Mouse (Mus musculus): Measurements from ENCODE around the gene Pon1. TPM values are rescaled to one million over a fixed set of nuclear protein-coding genes. Genes with fewer than 3 reads are reported as not detected.

Pon1 gene
- polyA plus RNA-seq, 1 experiment, result not detected

DNA sequence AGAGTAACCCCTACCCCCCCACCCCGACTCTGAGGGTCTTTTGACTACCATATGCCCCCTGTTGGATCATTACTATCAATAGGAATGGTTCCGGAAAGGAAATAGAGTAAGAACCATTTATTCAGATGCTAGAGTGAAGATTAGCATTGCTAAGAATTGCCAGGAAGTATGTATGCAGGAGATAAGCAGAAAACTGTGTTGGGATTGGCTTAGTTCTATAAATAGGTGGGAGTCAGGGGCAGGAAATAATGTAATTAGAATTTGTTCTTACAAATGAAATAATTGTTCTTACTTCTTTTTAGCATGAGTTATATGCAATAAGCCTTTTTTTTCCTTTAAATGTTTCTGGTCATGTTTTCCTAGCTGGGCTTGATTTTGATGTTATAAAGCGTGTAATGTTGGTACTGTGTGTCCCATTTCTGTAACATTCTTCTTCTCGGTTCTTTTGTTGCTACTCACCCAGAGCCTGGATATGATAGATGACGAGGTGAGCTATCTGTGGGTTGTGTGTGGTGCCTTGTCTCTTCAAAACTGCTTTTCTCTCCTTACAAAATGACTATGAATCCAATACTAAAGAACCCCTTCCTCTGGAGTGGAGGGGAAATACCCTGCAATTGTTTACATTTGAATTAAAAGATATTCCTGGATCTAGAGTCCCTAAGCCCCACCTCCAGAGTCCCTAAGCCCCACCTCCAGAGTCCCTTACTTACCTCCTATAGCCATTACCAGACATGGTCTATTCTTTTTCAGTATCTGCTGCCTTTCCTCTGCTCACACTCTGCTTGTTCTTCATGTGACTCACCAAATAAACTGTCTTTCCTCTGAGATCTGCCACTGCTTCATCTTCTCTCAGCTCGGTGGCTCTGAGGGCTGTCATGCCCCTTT is 37.0 kb downstream of the Pon1 start:
- no peaks in the 10 kb centered on the region for H3K4me1 ChIP-seq (ENCODE audit: control insufficient read depth, insufficient read depth, low read length)
- no peak overlapping the region for H3K4me3 ChIP-seq (ENCODE audit: low read depth, low read length)
- H3K9me3 ChIP-seq (replicated peaks; ENCODE audit: control insufficient read depth, insufficient read depth, low read length, poor library complexity, severe bottlenecking), result peaks cover 19% of the 10 kb centered on the region
- no peak overlapping the region for H3K27ac ChIP-seq (ENCODE audit: insufficient read depth, low read length)
- no peak overlapping the region for H3K9ac ChIP-seq (ENCODE audit: low read depth, poor library complexity, severe bottlenecking)
- no peaks in the 10 kb centered on the region for H3K27me3 ChIP-seq (ENCODE audit: control insufficient read depth, insufficient read depth, low read length, poor library complexity, severe bottlenecking)
- peaks cover 5% of the 10 kb centered on the region for H3K36me3 ChIP-seq (ENCODE audit: control insufficient read depth, insufficient read depth, low read length, poor library complexity, severe bottlenecking)
- TF ChIP-seq POLR2A (IDR thresholded peaks at IDR 0.05; ENCODE audit: insufficient read depth, low read length) (no peak), EP300 (IDR thresholded peaks at IDR 0.05; ENCODE audit: insufficient read depth, low read depth, low read length) (no peak), CTCF (IDR thresholded peaks at IDR 0.05; ENCODE audit: low read depth, low read length) (no peak)

DNA sequence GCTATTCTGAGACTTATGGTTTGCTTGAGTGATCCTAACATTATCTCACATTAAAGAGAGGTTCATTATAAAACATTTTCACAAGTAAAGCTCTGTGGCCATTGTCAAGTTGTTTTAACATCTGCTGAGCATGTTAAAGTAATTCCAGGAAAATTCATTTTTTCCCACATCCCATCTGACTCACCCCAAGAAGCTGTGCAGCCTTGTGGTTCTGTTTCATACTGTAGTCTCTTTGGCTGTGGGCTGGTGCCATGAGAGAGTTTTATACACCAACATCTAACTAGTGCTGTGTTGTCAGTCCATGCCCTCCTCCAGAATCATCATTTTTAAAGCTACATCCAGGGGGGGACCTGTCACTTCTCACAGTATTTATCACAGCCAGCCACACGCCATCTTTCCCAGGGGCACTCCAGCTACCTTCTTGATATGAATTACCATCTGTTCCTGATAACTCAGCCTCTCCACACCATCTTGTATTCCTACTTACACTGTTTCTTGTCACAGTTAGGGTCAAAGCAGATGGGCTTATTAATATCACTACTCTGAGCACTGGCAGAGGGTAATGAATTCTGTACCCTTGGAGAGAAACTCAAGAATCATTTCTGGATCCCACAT is 38.3 kb downstream of the Pon1 start:
- no peak overlapping the region for H3K4me3 ChIP-seq (ENCODE audit: low read depth, low read length)
- peaks cover 5% of the 10 kb centered on the region for H3K36me3 ChIP-seq (ENCODE audit: control insufficient read depth, insufficient read depth, low read length, poor library complexity, severe bottlenecking)
- TF ChIP-seq POLR2A (IDR thresholded peaks at IDR 0.05; ENCODE audit: insufficient read depth, low read length) (no peak), CTCF (IDR thresholded peaks at IDR 0.05; ENCODE audit: low read depth, low read length) (no peak), EP300 (IDR thresholded peaks at IDR 0.05; ENCODE audit: insufficient read depth, low read depth, low read length) (no peak)
- no peaks in the 10 kb centered on the region for H3K4me1 ChIP-seq (ENCODE audit: control insufficient read depth, insufficient read depth, low read length)
- peaks cover 19% of the 10 kb centered on the region for H3K9me3 ChIP-seq (replicated peaks; ENCODE audit: control insufficient read depth, insufficient read depth, low read length, poor library complexity, severe bottlenecking)
- no peaks in the 10 kb centered on the region for H3K27me3 ChIP-seq (ENCODE audit: control insufficient read depth, insufficient read depth, low read length, poor library complexity, severe bottlenecking)
- no peak overlapping the region for H3K27ac ChIP-seq (ENCODE audit: insufficient read depth, low read length)
- no peak overlapping the region for H3K9ac ChIP-seq (ENCODE audit: low read depth, poor library complexity, severe bottlenecking)

DNA sequence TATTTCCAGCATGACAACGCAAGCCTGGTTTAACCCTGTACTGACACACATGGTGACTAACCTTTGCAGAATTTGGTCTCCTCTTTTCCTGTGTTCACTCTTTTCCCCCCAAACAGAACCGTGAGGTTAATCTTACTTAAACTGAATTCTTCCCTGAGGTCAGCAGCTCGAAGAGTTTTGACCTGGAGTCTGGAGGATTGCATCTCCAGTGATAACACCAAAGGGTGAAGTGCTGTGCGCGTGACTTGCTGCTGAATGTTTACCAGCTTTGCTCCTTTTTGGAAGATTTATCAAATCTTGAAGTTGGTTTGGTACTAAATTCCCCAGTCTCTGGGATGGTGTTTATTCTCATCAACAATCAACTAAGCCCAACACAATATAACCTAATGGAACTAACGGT is 39.0 kb downstream of the Pon1 start:
- H3K4me3 ChIP-seq (ENCODE audit: low read depth, low read length), result no peak overlapping the region
- H3K27ac ChIP-seq (ENCODE audit: insufficient read depth, low read length), result no peak overlapping the region
- no peaks in the 10 kb centered on the region for H3K27me3 ChIP-seq (ENCODE audit: control insufficient read depth, insufficient read depth, low read length, poor library complexity, severe bottlenecking)
- H3K9me3 ChIP-seq (replicated peaks; ENCODE audit: control insufficient read depth, insufficient read depth, low read length, poor library complexity, severe bottlenecking), result peaks cover 19% of the 10 kb centered on the region
- no peaks in the 10 kb centered on the region for H3K4me1 ChIP-seq (ENCODE audit: control insufficient read depth, insufficient read depth, low read length)
- peaks cover 5% of the 10 kb centered on the region for H3K36me3 ChIP-seq (ENCODE audit: control insufficient read depth, insufficient read depth, low read length, poor library complexity, severe bottlenecking)
- no peak overlapping the region for H3K9ac ChIP-seq (ENCODE audit: low read depth, poor library complexity, severe bottlenecking)
- TF ChIP-seq EP300 (IDR thresholded peaks at IDR 0.05; ENCODE audit: insufficient read depth, low read depth, low read length), result no peak
- TF ChIP-seq POLR2A (IDR thresholded peaks at IDR 0.05; ENCODE audit: insufficient read depth, low read length), result no peak
- TF ChIP-seq CTCF (IDR thresholded peaks at IDR 0.05; ENCODE audit: low read depth, low read length), result no peak

DNA sequence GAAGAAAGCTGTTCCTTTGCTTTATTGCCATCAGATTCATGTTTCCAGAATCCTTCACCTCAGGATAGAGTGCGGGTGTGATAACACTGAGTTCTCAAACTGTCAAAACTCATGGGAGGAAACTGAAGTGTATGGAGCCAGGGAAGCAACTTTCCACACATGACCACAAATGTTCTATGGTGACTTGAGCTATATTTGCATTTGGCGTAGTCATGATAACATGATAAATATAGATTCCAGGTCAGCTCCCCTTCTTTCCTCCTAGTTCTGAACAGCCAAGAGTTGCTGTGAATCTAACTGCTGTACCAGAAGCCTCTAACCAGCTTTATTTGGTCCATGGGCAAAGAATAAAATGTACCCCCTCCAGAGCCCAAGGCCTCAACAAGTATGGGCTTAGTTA is 41.6 kb downstream of the Pon1 start:
- Histone ChIP-seq H3K4me3 (ENCODE audit: low read depth, low read length) (no peak overlapping the region), H3K36me3 (ENCODE audit: control insufficient read depth, insufficient read depth, low read length, poor library complexity, severe bottlenecking) (peaks cover 5% of the 10 kb centered on the region), H3K9me3 (replicated peaks; ENCODE audit: control insufficient read depth, insufficient read depth, low read length, poor library complexity, severe bottlenecking) (peaks cover 19% of the 10 kb centered on the region), H3K27ac (ENCODE audit: insufficient read depth, low read length) (no peak overlapping the region), H3K27me3 (ENCODE audit: control insufficient read depth, insufficient read depth, low read length, poor library complexity, severe bottlenecking) (no peaks in the 10 kb centered on the region), H3K4me1 (ENCODE audit: control insufficient read depth, insufficient read depth, low read length) (no peaks in the 10 kb centered on the region), H3K9ac (ENCODE audit: low read depth, poor library complexity, severe bottlenecking) (no peak overlapping the region)
- TF ChIP-seq EP300 (IDR thresholded peaks at IDR 0.05; ENCODE audit: insufficient read depth, low read depth, low read length) (no peak), CTCF (IDR thresholded peaks at IDR 0.05; ENCODE audit: low read depth, low read length) (no peak), POLR2A (IDR thresholded peaks at IDR 0.05; ENCODE audit: insufficient read depth, low read length) (no peak)

DNA sequence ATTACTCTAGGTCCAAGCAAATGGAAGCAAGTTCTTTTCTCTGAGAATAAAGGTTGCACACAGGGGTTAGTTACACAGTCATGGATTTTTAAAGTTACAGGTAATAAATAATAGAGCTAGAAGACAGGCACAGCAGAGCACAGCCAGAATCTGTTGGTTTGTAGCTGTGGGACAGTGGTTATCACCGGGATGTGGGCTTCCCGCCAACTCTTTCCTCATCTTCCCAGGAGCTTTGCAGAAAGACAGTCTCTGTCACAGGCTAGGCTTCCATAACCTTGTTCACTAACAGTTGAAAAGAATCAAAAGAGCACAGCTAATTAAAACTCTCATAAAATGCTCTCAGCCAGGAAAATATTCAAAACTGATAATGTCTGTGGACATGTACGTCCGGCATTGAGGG is 42.6 kb downstream of the Pon1 start:
- Histone ChIP-seq H3K4me3 (ENCODE audit: low read depth, low read length) (no peak overlapping the region), H3K27me3 (ENCODE audit: control insufficient read depth, insufficient read depth, low read length, poor library complexity, severe bottlenecking) (no peaks in the 10 kb centered on the region), H3K36me3 (ENCODE audit: control insufficient read depth, insufficient read depth, low read length, poor library complexity, severe bottlenecking) (peaks cover 5% of the 10 kb centered on the region), H3K4me1 (ENCODE audit: control insufficient read depth, insufficient read depth, low read length) (no peaks in the 10 kb centered on the region), H3K9ac (ENCODE audit: low read depth, poor library complexity, severe bottlenecking) (no peak overlapping the region), H3K27ac (ENCODE audit: insufficient read depth, low read length) (no peak overlapping the region), H3K9me3 (replicated peaks; ENCODE audit: control insufficient read depth, insufficient read depth, low read length, poor library complexity, severe bottlenecking) (peaks cover 19% of the 10 kb centered on the region)
- TF ChIP-seq EP300 (IDR thresholded peaks at IDR 0.05; ENCODE audit: insufficient read depth, low read depth, low read length), result no peak
- no peak for TF ChIP-seq POLR2A (IDR thresholded peaks at IDR 0.05; ENCODE audit: insufficient read depth, low read length)
- TF ChIP-seq CTCF (IDR thresholded peaks at IDR 0.05; ENCODE audit: low read depth, low read length), result no peak

DNA sequence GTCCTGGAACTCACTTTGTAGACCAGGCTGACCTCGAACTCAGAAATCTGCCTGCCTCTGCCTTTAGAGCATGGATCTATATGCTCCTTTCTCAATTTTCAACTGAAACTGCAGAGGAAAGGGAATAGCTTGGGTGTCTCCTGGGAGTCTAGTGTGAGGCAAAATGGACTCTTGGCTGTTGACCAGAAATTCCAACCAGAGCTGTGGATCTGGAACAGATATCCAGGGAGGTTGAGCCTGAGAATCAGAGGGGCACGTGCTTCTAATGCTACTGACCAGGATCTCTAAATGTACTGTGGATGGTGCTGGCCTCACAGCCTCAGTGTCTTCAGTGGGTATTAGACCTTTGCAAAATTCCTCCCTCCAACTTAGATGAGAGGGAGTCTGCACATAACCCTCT is 43.8 kb downstream of the Pon1 start:
- Histone ChIP-seq H3K9me3 (replicated peaks; ENCODE audit: control insufficient read depth, insufficient read depth, low read length, poor library complexity, severe bottlenecking) (peaks cover 11% of the 10 kb centered on the region), H3K9ac (ENCODE audit: low read depth, poor library complexity, severe bottlenecking) (no peak overlapping the region), H3K36me3 (ENCODE audit: control insufficient read depth, insufficient read depth, low read length, poor library complexity, severe bottlenecking) (peaks cover 5% of the 10 kb centered on the region), H3K4me3 (ENCODE audit: low read depth, low read length) (no peak overlapping the region), H3K27me3 (ENCODE audit: control insufficient read depth, insufficient read depth, low read length, poor library complexity, severe bottlenecking) (no peaks in the 10 kb centered on the region), H3K27ac (ENCODE audit: insufficient read depth, low read length) (no peak overlapping the region), H3K4me1 (ENCODE audit: control insufficient read depth, insufficient read depth, low read length) (no peaks in the 10 kb centered on the region)
- TF ChIP-seq CTCF (IDR thresholded peaks at IDR 0.05; ENCODE audit: low read depth, low read length) (no peak), POLR2A (IDR thresholded peaks at IDR 0.05; ENCODE audit: insufficient read depth, low read length) (no peak), EP300 (IDR thresholded peaks at IDR 0.05; ENCODE audit: insufficient read depth, low read depth, low read length) (no peak)
